Mouse (Mus musculus): Measurements from ENCODE around the gene Carns1. TPM values are rescaled to one million over a fixed set of nuclear protein-coding genes. Genes with fewer than 3 reads are reported as not detected.

Carns1 gene
- polyA plus RNA-seq, 1 experiment from 2014 or later, result 4.1 TPM

GRCm38 (mm10) chr19:4216041-4216685 is 40.9 kb upstream of the Carns1 start:
- H3K4me1 ChIP-seq (replicated peaks; ENCODE audit: control insufficient read depth, insufficient read depth, low read length), result peaks cover 32% of the 10 kb centered on the region

GRCm38 (mm10) chr19:4215451-4215840 is 40.2 kb upstream of the Carns1 start:
- no peaks in the 10 kb centered on the region for H3K9me3 ChIP-seq (ENCODE audit: control insufficient read depth, low read length)
- H3K9ac ChIP-seq (replicated peaks; ENCODE audit: low read depth, low read length), result peak overlapping the region; percentile 30; the same call in 1 of the 2 replicates
- WGBS, result 4% methylated on average over 17 of the region's 21 CpGs
- H3K27ac ChIP-seq (ENCODE audit: low read length), result no peak overlapping the region
- ATAC-seq, result no peak
- H3K4me2 ChIP-seq (ENCODE audit: low read length), result peak overlapping the region; percentile 96
- no peaks in the 10 kb centered on the region for H3K36me3 ChIP-seq (ENCODE audit: control insufficient read depth, insufficient read depth)
- peak overlapping the region; percentile 54 for H3K4me3 ChIP-seq (replicated peaks; ENCODE audit: low read length)
- H3K27me3 ChIP-seq (replicated peaks; ENCODE audit: control insufficient read depth, insufficient read depth, low read length), result peaks cover 20% of the 10 kb centered on the region
- H3K4me1 ChIP-seq (replicated peaks; ENCODE audit: control insufficient read depth, insufficient read depth, low read length), result peaks cover 25% of the 10 kb centered on the region

More at GRCm38 (mm10) chr19:4216041-4216685, 40.9 kb upstream of the Carns1 start:
- Histone ChIP-seq H3K4me2 (ENCODE audit: low read length) (no peak overlapping the region; the same call in 1 of the 2 replicates), H3K27ac (ENCODE audit: low read length) (no peak overlapping the region), H3K9me3 (ENCODE audit: control insufficient read depth, low read length) (no peaks in the 10 kb centered on the region), H3K4me3 (replicated peaks; ENCODE audit: low read length) (no peak overlapping the region), H3K36me3 (ENCODE audit: control insufficient read depth, insufficient read depth) (no peaks in the 10 kb centered on the region), H3K27me3 (replicated peaks; ENCODE audit: control insufficient read depth, insufficient read depth, low read length) (peaks cover 20% of the 10 kb centered on the region), H3K9ac (replicated peaks; ENCODE audit: low read depth, low read length) (no peak overlapping the region)
- no peak for ATAC-seq
- 24% methylated on average over 14 of the region's 14 CpGs for WGBS

- ATAC-seq, result peak; percentile 34; the same call in 1 of the 2 replicates
- Histone ChIP-seq H3K4me3 (replicated peaks; ENCODE audit: low read length) (peak overlapping the region; percentile 54), H3K27ac (ENCODE audit: low read length) (no peak overlapping the region), H3K4me2 (ENCODE audit: low read length) (peak overlapping the region; percentile 96), H3K27me3 (replicated peaks; ENCODE audit: control insufficient read depth, insufficient read depth, low read length) (peaks cover 20% of the 10 kb centered on the region), H3K36me3 (ENCODE audit: control insufficient read depth, insufficient read depth) (no peaks in the 10 kb centered on the region), H3K9ac (replicated peaks; ENCODE audit: low read depth, low read length) (peak overlapping the region; percentile 30), H3K9me3 (ENCODE audit: control insufficient read depth, low read length) (no peaks in the 10 kb centered on the region), H3K4me1 (replicated peaks; ENCODE audit: control insufficient read depth, insufficient read depth, low read length) (peaks cover 20% of the 10 kb centered on the region)
- WGBS, result under 1% methylated on average over 39 of the region's 81 CpGs
These were observed 39.6 kb upstream of the Carns1 start for GRCm38 (mm10) chr19:4214771-4215450.

GRCm38 (mm10) chr19:4214071-4214770 is 38.9 kb upstream of the Carns1 start, which contains the start of the genes Clcf1 and AC109138.7:
Gene Clcf1, plus strand, starts transcription at chr19:4214238.
Gene AC109138.7, plus strand, starts transcription at chr19:4214357.
- H3K9ac ChIP-seq (replicated peaks; ENCODE audit: low read depth, low read length), result peak within 1 kb of the TSS; percentile 30
- no peak within 1 kb of the TSS for H3K27ac ChIP-seq (ENCODE audit: low read length)
- peak within 1 kb of the TSS; percentile 54 for H3K4me3 ChIP-seq (replicated peaks; ENCODE audit: low read length)
- H3K9me3 ChIP-seq (ENCODE audit: control insufficient read depth, low read length), result no peaks in the 10 kb centered on the region
- peak; percentile 27; the same call in 1 of the 2 replicates for ATAC-seq
- WGBS, result under 1% methylated on average over 49 of the region's 49 CpGs
- H3K4me2 ChIP-seq (ENCODE audit: low read length), result peak within 1 kb of the TSS; percentile 96
- peaks cover 20% of the 10 kb centered on the region for H3K27me3 ChIP-seq (replicated peaks; ENCODE audit: control insufficient read depth, insufficient read depth, low read length)
- H3K36me3 ChIP-seq (ENCODE audit: control insufficient read depth, insufficient read depth), result no peaks in the 10 kb centered on the region
- peaks cover 17% of the 10 kb centered on the region for H3K4me1 ChIP-seq (replicated peaks; ENCODE audit: control insufficient read depth, insufficient read depth, low read length)

GRCm38 (mm10) chr19:4213524-4213974 is 38.3 kb upstream of the Carns1 start:
- Histone ChIP-seq H3K9ac (replicated peaks; ENCODE audit: low read depth, low read length) (no peak overlapping the region), H3K4me1 (replicated peaks; ENCODE audit: control insufficient read depth, insufficient read depth, low read length) (peaks cover 17% of the 10 kb centered on the region), H3K4me2 (ENCODE audit: low read length) (no peak overlapping the region), H3K27ac (ENCODE audit: low read length) (no peak overlapping the region), H3K27me3 (replicated peaks; ENCODE audit: control insufficient read depth, insufficient read depth, low read length) (peaks cover 20% of the 10 kb centered on the region), H3K9me3 (ENCODE audit: control insufficient read depth, low read length) (no peaks in the 10 kb centered on the region), H3K36me3 (ENCODE audit: control insufficient read depth, insufficient read depth) (no peaks in the 10 kb centered on the region), H3K4me3 (replicated peaks; ENCODE audit: low read length) (no peak overlapping the region)
- no peak for ATAC-seq
- WGBS, result 8% methylated on average over 9 of the region's 9 CpGs

GRCm38 (mm10) chr19:4211891-4212588 is 36.8 kb upstream of the Carns1 start:
- Histone ChIP-seq H3K4me2 (ENCODE audit: low read length) (no peak overlapping the region), H3K36me3 (ENCODE audit: control insufficient read depth, insufficient read depth) (no peaks in the 10 kb centered on the region), H3K27me3 (replicated peaks; ENCODE audit: control insufficient read depth, insufficient read depth, low read length) (peaks cover 17% of the 10 kb centered on the region), H3K9ac (replicated peaks; ENCODE audit: low read depth, low read length) (no peak overlapping the region), H3K27ac (ENCODE audit: low read length) (no peak overlapping the region), H3K4me1 (replicated peaks; ENCODE audit: control insufficient read depth, insufficient read depth, low read length) (peaks cover 17% of the 10 kb centered on the region), H3K9me3 (ENCODE audit: control insufficient read depth, low read length) (no peaks in the 10 kb centered on the region), H3K4me3 (replicated peaks; ENCODE audit: low read length) (no peak overlapping the region)
- WGBS, result 17% methylated on average over 4 of the region's 4 CpGs
- no peak for ATAC-seq

- no peak overlapping the region for H3K4me2 ChIP-seq (ENCODE audit: low read length)
- no peak for ATAC-seq
- 77% methylated on average over 5 of the region's 5 CpGs for WGBS
- peaks cover 10% of the 10 kb centered on the region for H3K27me3 ChIP-seq (replicated peaks; ENCODE audit: control insufficient read depth, insufficient read depth, low read length)
- H3K36me3 ChIP-seq (ENCODE audit: control insufficient read depth, insufficient read depth), result no peaks in the 10 kb centered on the region
- H3K4me3 ChIP-seq (replicated peaks; ENCODE audit: low read length), result no peak overlapping the region
- H3K27ac ChIP-seq (ENCODE audit: low read length), result no peak overlapping the region
- H3K9ac ChIP-seq (replicated peaks; ENCODE audit: low read depth, low read length), result no peak overlapping the region
- no peaks in the 10 kb centered on the region for H3K4me1 ChIP-seq (replicated peaks; ENCODE audit: control insufficient read depth, insufficient read depth, low read length)
- H3K9me3 ChIP-seq (ENCODE audit: control insufficient read depth, low read length), result no peaks in the 10 kb centered on the region
These were observed 33.3 kb upstream of the Carns1 start for GRCm38 (mm10) chr19:4208563-4208962.

GRCm38 (mm10) chr19:4206971-4207370 is 31.7 kb upstream of the Carns1 start:
- Histone ChIP-seq H3K9ac (replicated peaks; ENCODE audit: low read depth, low read length) (no peak overlapping the region), H3K27me3 (replicated peaks; ENCODE audit: control insufficient read depth, insufficient read depth, low read length) (peaks cover 2% of the 10 kb centered on the region; the same call in 1 of the 2 replicates), H3K36me3 (ENCODE audit: control insufficient read depth, insufficient read depth) (no peaks in the 10 kb centered on the region), H3K4me1 (replicated peaks; ENCODE audit: control insufficient read depth, insufficient read depth, low read length) (peaks cover 6% of the 10 kb centered on the region), H3K4me2 (ENCODE audit: low read length) (no peak overlapping the region), H3K9me3 (ENCODE audit: control insufficient read depth, low read length) (no peaks in the 10 kb centered on the region), H3K27ac (ENCODE audit: low read length) (no peak overlapping the region), H3K4me3 (replicated peaks; ENCODE audit: low read length) (no peak overlapping the region)
- WGBS, result 0% methylated on average over 2 of the region's 2 CpGs
- ATAC-seq, result no peak
